Mouse (Mus musculus) heart, postnatal 0 days (tissue): ENCODE results near the gene Apba3.

Experiments used
- CTCF ChIP-seq: IDR thresholded peaks from 2 replicates; pipeline ENCODE4 v1.5.1; 2016; ENCODE audit warnings: antibody characterized with exemption, control low read depth, low read depth
- EP300 ChIP-seq: IDR thresholded peaks from 2 replicates; pipeline ENCODE4 v1.6.1; 2016; ENCODE audit warnings: antibody characterized with exemption, low read depth

GRCm38 (mm10) chr10:81234206-81234605 lies 32.6 kb upstream of the Apba3 start:
- TF ChIP-seq CTCF (no peak), EP300 (no peak)
